Mouse (Mus musculus) forelimb bud, embryonic 11.5 days (tissue): ENCODE results near the gene 1700025C18Rik.

Experiments used
- DNase-seq: peaks from one replicate; pipeline ENCODE4 v3.0.0-alpha.2; 2012; ENCODE audit warnings: low read depth, low spot score

1700025C18Rik gene

GRCm38 (mm10) chr2:165090650-165091049 is at the start of gene 1700025C18Rik:
Gene 1700025C18Rik, minus strand, starts transcription at chr2:165090750.
- no peak for DNase-seq

- peak; percentile 26 for DNase-seq
Measured at GRCm38 (mm10) chr2:165136049-165136448, 45.5 kb upstream of the 1700025C18Rik start.

DNA sequence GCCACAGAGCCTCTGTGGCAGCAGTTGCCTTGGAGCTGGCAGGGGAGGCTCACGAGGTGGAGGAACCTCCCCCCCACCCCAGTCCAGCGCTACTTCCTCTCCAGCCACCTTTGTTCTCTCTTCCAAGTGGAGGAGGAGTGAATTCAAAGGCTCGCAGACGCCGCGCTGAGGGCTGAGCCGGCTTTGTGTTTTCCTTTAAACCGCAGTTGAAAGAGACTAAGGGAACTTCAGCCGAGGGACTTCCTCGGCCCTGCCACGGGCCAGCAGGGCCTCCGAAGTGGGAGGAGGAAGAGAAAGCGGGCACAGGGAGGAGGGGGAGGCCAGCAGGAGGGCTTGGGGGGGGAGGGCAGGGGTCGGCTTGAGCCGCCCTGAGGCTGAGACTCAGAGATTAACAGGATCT is 43.0 kb upstream of the 1700025C18Rik start:
- DNase-seq: peak; percentile 44

DNA sequence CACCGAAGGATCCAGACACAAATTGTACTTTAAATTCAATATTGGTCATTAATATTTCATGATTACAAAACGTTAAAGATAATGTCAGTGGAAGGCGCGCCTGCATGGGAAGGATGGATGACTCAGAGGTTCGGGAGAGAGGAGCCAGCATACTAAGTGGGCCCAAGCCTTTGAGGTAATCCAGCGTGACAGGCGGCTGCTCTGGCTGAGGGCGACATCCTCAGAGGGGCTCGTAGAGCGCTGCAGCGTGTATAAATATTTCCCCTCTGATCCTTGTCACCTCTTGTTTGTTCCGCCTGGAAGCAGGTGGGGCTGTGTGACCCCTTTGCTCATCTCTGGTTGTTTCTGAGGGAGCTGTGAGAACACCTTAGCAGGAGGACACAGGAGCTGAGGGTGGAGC is 40.9 kb upstream of the 1700025C18Rik start:
- DNase-seq: no peak

GRCm38 (mm10) chr2:165129189-165129588 is 38.6 kb upstream of the 1700025C18Rik start:
- DNase-seq: no peak

GRCm38 (mm10) chr2:165126896-165127562 is 36.5 kb upstream of the 1700025C18Rik start:
- no peak for DNase-seq

- no peak for DNase-seq
Measured at GRCm38 (mm10) chr2:165121206-165121840, 30.8 kb upstream of the 1700025C18Rik start.

DNA sequence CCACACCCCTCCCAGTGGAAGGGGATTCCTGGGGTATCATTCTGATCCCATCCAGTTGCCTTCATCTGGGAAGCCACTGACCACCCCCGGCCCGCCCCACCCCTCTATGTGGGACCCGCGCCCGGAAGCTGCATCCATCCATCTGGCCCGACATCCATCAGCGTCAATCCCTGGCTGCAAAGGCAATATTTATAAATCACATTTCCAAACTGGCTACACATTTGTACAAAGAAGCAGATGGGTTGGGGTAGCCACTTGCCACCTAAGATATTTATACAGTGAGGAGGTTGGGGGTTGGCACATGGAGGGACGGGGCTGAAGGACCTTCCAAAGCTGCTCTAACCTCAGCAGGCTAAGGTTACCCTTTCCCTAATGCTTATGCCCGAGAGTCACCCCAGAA is 30.2 kb upstream of the 1700025C18Rik start:
- DNase-seq: no peak

DNA sequence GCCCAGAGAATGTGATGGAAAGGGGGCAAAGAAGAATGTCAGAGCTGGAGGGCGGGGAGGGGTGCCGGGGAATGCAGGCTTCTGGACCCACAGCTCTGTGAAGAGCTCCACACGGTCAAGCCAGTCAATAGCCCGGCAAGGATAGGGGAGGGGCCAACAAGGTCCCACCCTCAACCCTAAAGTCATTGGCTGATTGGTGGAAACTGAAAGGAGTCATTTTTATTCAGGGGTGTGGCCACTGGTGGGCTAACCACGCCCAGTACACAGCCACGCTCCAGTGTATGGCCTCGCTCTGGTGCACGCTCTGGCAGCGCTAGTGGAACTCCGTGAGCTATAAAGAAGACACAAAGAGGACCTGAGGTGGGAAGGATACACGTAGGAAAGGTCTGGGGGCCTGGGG is 23.2 kb upstream of the 1700025C18Rik start:
- no peak for DNase-seq

DNA sequence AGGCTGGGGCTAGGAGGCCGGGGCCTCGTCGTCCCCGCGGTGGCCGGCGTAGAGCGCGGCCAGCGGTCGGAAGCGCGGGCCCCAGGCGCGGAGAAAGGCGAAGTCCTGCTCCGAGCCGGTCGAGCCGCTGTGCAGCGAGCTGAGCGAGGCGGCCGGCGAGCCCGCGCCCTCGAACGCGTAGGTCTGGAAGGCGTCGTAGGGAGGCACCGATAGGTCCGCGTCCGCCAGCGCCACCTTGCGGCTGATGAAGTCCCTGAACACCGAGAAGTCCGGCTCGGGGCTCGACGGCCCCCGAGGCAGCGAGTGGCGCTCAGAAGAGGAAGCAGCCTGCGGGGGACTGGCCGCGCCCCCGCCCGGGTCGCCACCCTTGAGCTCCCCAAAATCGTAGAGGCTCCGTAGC is 21.6 kb upstream of the 1700025C18Rik start:
- peak; percentile 87 for DNase-seq

DNA sequence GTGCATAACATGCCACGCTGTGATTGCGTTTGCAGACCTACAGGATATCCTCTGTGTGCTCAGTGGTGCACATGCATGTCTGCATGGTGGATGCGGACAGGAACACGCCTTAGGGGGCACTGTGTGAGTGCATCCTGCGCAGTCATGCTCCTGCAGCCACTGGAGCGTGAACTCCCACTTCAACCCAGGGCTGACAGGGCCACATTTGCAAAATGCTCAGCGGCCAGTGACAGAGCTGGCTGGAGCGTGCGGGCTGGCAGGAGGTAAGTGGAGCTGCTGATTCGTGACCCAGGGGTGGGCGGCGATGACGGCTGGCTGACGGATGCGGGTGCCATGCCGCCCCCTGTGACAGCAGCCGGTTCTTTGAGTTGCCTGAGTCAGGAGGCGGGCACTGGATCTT is 16.0 kb upstream of the 1700025C18Rik start:
- DNase-seq: no peak

- DNase-seq: no peak
Measured at GRCm38 (mm10) chr2:165105513-165106079, 15.0 kb upstream of the 1700025C18Rik start.

- no peak for DNase-seq
Measured at GRCm38 (mm10) chr2:165102920-165103319, 12.4 kb upstream of the 1700025C18Rik start.

- no peak for DNase-seq
Measured at GRCm38 (mm10) chr2:165100749-165101148, 10.2 kb upstream of the 1700025C18Rik start.

GRCm38 (mm10) chr2:165098861-165099260 is 8.3 kb upstream of the 1700025C18Rik start:
- DNase-seq: no peak

- DNase-seq: peak; percentile 52
Measured at GRCm38 (mm10) chr2:165096367-165096766, 5.8 kb upstream of the 1700025C18Rik start.

GRCm38 (mm10) chr2:165092393-165092792 is 1.8 kb upstream of the 1700025C18Rik start:
- DNase-seq: no peak

GRCm38 (mm10) chr2:165091433-165091965 is 949 bp upstream of the 1700025C18Rik start:
- no peak for DNase-seq

GRCm38 (mm10) chr2:165089470-165089869 is 1.1 kb downstream of the 1700025C18Rik start:
- DNase-seq: no peak

DNA sequence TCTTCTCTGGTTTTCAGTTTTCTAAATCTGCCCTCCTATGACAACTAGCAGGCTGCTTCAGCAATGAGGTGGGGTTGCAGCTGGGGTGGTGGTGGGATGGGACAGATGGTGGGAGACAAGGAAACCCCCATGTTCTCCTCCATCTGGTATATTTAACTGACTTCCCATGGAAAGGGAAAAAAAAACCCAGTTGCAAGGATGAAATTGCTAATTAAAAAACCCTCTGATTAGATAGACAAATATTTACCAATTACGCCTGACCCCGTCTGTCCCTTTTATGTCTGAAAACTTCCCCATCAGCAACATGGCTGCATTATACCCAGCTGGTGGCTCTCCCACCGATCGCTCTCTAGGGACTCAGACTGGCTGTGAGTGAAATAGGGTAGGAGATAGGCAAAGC is 3.9 kb downstream of the 1700025C18Rik start:
- no peak for DNase-seq

DNA sequence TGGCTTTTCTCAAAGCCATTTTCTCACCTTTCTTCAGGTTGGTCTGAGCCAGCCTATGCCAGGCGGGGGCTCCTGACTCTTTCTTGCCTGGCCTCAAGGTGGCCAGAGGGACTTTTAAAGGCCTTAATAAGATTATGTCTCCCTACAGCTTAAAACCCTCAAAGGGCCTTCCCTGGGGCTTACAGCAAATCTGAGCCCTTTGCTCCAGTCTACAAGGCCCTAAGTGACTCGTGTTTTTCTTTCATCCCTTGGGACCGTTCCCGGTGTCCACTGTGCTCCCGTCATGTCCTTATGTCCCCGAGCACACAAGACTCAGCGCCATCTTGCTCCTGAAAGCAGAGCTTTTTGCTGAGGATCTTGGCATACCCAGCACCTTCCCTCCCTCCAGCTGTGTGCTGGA is 9.3 kb downstream of the 1700025C18Rik start:
- DNase-seq: no peak

GRCm38 (mm10) chr2:165080657-165081056 is 9.9 kb downstream of the 1700025C18Rik start:
- no peak for DNase-seq

DNA sequence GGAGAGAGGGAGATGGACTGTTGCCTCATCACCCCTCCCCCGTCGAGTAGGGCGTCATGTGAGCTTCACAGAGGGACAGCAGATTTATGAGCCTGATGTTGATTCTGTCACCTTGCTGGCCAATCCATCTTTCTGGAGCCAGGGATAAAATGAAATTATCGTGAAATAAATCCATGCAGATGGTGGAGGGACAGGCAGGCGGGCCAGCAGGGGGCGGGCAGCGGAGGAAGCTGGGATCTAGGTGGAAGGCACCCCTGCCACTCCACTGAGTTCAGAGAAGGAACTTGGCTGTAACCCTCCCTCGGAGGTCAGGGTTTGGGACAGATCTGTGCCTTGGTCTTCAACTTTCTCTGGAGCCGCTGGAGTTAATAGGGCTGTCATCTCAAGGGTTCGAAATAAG is 11.9 kb downstream of the 1700025C18Rik start:
- no peak for DNase-seq
